Mouse (Mus musculus) gastrocnemius, adult 2 months (tissue): ENCODE data around the gene Cd300lf. TPM values are rescaled to one million over a fixed set of nuclear protein-coding genes. Genes with fewer than 3 reads are reported as not detected.

ENCODE experiments used
- DNase-seq: peaks from one replicate; pipeline ENCODE4 v3.0.0; 2022
- H3K27ac ChIP-seq: fragments of 200-600 bp; 2 replicates; pipeline ENCODE4 v1.8.1; 2022; ENCODE audit warnings: mild to moderate bottlenecking
- H3K4me3 ChIP-seq: fragments of 200-600 bp; 2 replicates; pipeline ENCODE4 v1.8.1; 2022; ENCODE audit warnings: mild to moderate bottlenecking, moderate library complexity
- CTCF ChIP-seq: fragments of 200-600 bp; IDR thresholded peaks from 2 replicates; pipeline ENCODE4 v1.8.1; 2022; ENCODE audit warnings: antibody characterized with exemption, mild to moderate bottlenecking, moderate library complexity
- intact Hi-C: fragments of 180-260 bp; cut with DNase I; formaldehyde crosslinking; loops from one replicate; pipeline ENCODE4 v1.15.1; 2025
- long read RNA-seq, 2 experiments: library from polyadenylated mRNA; stranded (forward); transcript quantifications; one replicate each; pipeline ENCODE4 v2.0.0; 2021
- total RNA-seq, 2 experiments: library from RNA; stranded (reverse); gene quantifications; 2 replicates each; pipeline ENCODE4 v1.2.3; 2021

Cd300lf gene
- total RNA-seq, result under 1 TPM in 1 of 2 experiments, not detected in 1; 0.31 TPM
- long read RNA-seq, experiment 1, result 0 reads
- long read RNA-seq, experiment 2, result 0 reads

DNA sequence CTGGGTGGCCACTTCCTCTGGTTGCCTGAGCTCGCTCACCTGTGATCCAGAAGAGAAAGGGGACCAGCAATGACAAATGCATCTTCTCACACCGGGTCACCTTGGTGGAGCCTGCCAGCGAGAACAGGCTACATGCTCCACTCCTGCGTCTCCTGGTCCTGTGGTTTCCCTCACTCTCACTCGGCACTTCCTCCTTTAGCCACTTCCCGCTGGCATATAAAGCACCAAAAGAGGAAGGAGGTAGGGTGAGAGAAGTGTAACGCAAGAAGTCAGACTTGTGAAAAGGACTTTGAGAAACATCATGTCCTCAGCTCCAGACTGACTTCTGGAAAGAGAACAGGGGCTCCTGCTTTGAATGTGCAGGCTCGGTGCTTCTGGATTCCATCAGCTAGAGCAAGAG is at the start of gene Cd300lf:
Cd300lf (minus strand) TSS at position 193 of the 400 bp plus-strand sequence.
- intact Hi-C loops, result no loop called here
- no peak for TF ChIP-seq CTCF
- no peak for DNase-seq
- no peak within 1 kb of the TSS for H3K27ac ChIP-seq
- H3K4me3 ChIP-seq, result no peak within 1 kb of the TSS

DNA sequence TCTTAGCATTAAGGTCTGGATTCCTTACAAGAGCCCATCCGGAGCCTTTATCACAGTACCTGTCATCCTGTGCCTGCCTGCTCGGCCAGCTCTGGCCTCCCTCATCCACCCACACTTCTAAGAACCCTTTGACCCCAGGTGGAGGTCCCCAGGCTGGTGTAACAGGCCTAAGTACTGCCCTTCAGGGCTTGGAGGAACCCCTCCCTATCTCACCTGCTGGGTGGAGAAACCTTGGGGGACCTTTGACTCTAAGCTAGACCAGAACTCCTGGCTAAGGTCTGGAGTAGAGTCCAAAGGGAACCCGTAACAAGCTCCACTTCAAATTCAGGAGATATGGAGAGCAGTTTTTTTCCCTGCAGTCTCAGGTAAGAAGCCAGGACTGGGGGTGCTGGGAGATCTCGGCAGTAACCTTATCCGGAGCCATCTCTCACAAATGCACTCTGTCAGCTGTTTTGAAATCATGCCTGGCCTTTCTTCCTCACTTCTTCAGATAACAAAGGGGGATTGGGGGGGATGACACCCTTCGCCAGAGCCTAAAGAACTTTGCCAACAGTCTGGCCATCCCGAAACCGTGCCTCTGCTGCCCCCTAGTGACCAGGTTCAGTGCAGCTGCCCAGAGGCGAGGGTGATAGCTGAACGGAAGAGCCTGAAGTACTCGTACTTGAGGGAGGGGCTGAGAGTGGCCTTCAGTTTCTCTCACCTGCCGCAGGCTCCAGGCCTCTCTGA is 48.3 kb upstream of the Cd300lf start:
- intact Hi-C loops, result loop anchor here (1.0 kb wide), 1 partner anchor 21 kb away; no protein-coding TSS in a partner anchor
- Histone ChIP-seq H3K4me3 (no peak overlapping the region), H3K27ac (no peak overlapping the region)
- peak; percentile 86 for DNase-seq
- peak; percentile 94 for TF ChIP-seq CTCF

DNA sequence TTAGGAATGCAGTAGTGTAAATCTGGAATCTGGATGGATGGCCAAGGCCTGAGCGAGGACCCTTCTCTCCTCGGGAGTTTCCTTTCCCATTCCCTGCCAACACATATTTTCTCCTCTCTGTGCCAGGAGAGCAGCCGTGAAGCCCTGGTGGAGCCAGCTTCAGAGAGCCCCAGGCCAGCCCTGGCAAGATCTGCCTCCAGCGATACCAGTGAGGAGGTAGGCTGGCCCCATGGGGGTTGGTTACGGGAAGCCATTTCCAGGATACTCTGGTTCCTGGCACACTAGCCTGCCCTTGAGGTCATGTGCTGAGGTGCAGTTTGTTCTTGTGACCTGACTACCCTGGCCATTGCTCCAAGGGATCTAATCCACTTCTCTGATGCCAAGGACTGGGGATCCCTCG is 46.1 kb upstream of the Cd300lf start:
- DNase-seq, result no peak
- intact Hi-C loops, result no loop called here
- H3K27ac ChIP-seq, result no peak overlapping the region
- no peak for TF ChIP-seq CTCF
- no peak overlapping the region for H3K4me3 ChIP-seq

DNA sequence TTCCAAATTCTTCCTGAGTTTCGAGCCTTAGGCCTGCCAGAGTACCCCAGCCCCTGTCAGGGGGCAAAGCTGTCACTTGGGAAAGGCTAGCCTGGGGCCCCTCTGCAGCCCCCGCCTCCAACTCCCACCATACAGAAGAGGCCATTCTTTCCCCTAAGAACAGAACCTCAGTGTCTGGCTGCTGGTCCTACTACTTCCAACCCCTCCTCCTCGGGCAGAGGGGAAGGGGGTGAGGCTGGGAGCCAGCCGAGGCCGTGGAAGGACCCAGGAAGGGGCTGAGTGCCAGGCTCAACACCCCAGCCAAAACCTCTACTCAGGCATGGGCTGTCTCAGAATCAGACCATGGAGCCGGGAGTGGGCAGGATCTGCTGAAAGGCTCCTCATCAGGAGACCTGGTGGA is 45.4 kb upstream of the Cd300lf start:
- Histone ChIP-seq H3K4me3 (no peak overlapping the region), H3K27ac (0 out of 2 replicates have a peak overlapping the region, but pooled peaks have one; percentile 8)
- no peak for TF ChIP-seq CTCF
- intact Hi-C loops, result no loop called here
- DNase-seq, result no peak

DNA sequence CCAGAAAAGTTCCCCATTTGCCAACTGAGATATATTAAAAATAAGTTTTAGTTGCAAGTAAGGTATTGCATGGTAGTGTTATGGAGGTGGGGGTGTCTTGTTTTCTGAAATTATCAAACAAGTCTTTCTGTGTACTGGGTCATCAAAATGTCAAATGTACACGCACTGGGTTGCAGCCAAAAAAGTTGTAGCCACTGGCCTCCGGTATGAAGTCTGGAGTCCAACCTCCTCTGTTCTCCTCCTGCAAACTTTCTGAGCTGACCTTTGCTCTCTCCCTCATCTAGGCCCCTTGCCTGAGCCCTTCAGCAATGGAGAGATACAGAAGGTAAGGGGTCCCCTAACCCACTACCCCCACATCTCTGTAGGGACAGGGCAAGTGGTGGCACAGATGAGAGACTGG is 45.0 kb upstream of the Cd300lf start:
- no peak for TF ChIP-seq CTCF
- H3K4me3 ChIP-seq, result no peak overlapping the region
- 0 out of 2 replicates have a peak overlapping the region, but pooled peaks have one; percentile 8 for H3K27ac ChIP-seq
- no peak for DNase-seq
- intact Hi-C loops, result no loop called here

DNA sequence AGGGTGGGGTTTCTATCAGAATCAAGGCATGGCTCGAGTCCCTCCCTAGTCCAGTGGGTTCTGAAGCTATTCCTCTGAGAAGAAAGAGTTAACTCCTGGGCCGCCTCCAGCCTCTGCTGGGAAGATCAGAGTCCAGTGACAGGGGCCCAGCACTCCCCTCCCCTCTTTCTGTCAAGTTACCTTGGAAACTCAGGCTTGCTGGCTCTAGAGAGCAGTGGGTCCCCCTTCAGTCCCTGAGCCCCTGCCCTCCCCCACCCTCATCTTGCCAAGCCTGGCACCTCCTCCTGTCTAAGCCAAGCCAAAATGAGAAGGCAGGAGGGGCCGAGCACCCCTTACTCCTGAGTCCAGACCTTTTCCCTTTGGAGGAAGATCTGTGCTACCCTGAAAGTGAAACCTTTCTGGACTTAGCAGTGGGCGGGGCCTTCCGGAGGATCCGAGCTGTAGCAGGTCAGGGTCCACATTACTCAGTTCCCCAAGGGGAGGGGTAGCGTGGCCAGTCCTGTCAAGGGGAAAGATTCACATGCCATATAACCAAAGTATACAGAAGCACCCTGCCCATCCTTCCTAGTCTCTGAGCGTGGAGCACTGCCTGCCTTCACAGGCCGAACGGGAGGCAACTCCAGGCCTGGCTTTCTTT is 43.9 kb upstream of the Cd300lf start:
- H3K27ac ChIP-seq, result peak overlapping the region; percentile 7; the same call in 1 of the 2 replicates
- DNase-seq, result no peak
- intact Hi-C loops, result no loop called here
- H3K4me3 ChIP-seq, result no peak overlapping the region
- TF ChIP-seq CTCF, result no peak

DNA sequence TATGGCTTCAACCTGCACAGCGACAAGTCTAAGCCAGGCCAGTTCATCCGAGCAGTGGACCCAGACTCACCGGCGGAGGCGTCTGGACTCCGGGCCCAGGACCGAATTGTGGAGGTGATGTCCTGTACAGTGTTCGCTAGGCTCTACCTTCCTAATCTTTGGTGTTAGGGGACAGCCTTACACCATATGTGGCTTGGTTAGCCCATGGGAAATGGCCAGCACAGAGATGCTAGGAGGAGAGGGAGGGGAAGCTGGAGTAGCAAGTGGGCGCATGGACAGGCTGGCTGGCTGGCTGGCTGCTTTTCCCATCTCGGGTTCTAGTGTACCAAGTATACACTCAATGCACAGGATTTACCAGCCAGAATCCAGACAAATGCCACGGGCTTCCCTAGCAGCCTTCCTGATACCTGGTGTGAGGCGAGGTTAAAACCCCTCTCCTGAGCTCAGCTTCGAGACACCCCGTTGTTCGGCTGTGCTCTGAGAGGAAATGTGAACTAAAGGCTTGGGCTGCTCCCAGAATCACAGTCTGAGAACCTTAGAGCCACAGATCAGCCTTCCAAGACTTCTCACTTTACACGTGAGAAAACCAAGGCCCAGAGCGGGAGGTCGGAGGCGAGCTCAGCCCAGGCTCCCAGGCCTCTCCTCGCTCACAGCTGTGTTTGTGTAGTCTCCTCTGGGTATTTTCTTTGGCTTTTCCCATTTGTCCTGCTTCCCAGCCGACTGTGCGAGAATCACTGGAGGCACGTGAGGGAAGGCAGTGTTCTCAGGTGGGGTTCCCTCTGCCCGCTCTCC is 42.8 kb upstream of the Cd300lf start:
- H3K27ac ChIP-seq, result peak overlapping the region; percentile 56
- intact Hi-C loops, result no loop called here
- DNase-seq, result no peak
- no peak for TF ChIP-seq CTCF
- no peak overlapping the region for H3K4me3 ChIP-seq

DNA sequence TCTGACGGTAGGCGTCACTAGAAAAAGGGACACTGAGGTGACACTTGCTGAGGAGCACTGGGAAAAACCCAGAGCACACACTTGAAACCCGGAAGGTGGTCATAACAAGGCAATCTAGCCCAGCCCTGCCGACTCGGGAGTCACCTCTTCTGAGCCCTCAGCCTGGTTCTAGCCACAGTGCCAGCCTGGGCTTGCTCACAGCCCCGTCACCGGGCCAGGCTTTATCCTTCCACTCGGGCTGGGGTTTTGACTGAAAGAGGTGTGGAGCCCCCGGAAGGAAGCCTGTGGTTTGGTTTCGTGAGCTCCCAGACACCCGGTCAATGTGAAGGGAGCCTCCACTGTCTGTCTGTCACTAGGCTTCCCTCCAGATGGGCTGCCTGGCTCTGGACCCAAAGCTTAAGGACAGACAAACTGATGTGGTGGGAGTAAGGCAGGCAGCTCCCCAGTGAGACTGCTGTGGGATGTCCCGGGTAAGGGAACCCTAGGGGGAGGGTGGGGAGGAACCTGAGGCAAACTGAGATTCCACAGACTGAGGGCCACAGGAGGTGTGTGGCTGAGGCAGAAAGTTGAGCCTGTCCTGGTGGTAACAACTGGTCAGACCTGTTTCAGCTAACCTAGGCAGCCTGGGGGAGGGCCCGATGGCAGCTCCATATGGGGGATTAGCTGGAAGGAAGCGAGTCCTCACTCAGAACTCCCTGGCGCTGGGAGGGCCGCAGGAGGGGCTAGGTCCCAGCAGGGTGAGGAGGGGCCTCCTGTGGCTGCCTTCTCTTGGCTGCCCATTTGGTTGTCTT is 40.0 kb upstream of the Cd300lf start:
- intact Hi-C loops, result no loop called here
- no peak overlapping the region for H3K4me3 ChIP-seq
- no peak for TF ChIP-seq CTCF
- no peak for DNase-seq
- H3K27ac ChIP-seq, result no peak overlapping the region

DNA sequence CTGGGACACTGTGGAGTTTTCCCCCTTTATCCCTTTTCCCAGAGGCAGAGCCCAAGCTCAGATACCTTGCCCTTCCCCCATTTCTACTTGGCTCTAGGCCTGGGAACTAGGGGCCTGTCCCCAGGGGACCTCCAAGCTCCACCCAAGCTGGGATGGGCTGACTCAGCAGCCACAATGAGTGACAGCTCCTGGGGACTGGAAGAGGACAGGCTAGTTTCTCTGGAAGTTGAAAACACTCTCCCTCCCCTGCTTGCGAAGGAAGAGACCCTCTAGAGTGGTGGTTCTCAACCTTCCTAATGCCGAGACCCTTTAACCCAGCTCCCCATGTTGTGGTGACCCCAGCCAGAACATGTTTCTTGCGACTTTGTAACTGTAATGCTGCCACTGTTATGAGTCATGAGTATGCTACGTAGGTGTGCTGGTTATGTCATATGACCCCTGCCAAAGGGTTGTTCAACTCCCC is 39.1 kb upstream of the Cd300lf start:
- intact Hi-C loops, result no loop called here
- DNase-seq, result no peak
- H3K27ac ChIP-seq, result no peak overlapping the region

DNA sequence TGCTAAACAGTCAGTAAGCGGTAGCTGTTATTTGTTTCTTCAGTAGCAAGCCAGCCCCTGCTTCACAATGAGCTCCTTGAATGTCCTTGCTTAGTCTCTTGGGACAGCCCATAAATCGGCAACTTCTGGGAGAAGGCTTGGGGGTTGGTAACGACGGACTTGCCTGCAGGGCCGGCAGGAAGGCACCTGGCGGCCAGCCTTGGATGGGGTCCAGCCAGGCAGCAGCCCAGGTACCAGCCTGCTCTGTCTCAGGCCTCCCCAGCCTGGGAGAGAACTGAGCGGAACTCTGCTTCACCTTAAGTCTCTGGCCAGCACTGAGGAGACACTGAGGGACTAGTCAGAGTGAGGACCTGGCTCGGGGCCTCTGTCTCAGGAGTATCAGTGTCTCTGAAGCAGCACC is 37.3 kb upstream of the Cd300lf start:
- DNase-seq, result no peak
- Histone ChIP-seq H3K27ac (no peak overlapping the region), H3K4me3 (no peak overlapping the region)
- intact Hi-C loops, result no loop called here
- TF ChIP-seq CTCF, result no peak

More for the DNA sequence above, 39.1 kb upstream of the Cd300lf start:
- H3K4me3 ChIP-seq, result no peak overlapping the region
- no peak for TF ChIP-seq CTCF

DNA sequence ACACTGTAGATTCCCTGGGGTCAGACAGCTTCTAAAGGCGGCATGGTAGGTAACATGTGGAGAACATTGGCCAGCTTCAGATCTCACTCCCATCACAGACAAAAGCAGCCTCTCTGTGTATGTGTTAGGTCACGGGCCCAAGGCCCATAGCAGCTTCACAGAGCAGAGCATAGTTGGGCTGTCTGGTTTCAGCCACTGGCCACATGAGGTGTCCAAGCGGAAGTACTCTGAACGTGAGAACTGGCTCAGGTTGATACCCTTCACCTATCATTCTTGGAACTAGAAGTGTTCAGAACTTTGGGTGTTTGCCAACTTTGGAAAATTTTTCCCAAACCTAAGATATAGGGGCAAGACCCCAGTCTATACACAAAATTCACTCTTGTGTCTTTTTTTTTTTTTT is 35.6 kb upstream of the Cd300lf start:
- TF ChIP-seq CTCF, result no peak
- intact Hi-C loops, result no loop called here
- Histone ChIP-seq H3K27ac (no peak overlapping the region), H3K4me3 (no peak overlapping the region)
- no peak for DNase-seq

DNA sequence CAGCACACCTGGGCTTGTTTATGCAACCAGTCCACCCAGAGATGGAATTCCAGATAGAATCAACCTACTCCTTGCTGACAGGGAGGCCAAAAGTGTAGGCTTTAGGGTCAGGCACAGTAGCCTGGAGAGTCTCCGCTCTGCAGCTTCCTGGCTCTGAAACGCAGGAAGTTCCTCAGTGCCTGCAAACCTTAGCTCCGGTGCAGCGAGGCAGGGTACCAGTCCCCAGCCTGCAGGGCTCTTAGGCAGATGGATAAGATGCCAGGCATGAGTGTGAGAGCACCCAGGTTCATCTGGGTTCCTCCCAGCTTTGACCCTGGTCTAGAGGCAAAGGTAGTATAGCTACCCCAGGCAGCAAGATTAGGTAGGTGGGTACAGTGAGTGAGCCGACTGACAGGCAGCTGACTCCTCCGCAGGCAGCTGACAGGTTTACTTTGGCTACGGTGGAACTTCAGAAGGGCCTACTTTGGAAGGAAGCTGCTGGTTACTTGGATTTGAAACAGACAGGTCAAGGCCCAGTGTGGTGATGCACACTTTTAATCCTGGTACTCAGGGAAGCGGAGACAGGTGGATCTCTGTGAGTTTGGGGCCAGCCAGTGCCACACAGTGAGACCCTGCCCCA is 33.9 kb upstream of the Cd300lf start:
- Histone ChIP-seq H3K4me3 (no peak overlapping the region), H3K27ac (no peak overlapping the region)
- TF ChIP-seq CTCF, result no peak
- intact Hi-C loops, result no loop called here
- peak; percentile 7 for DNase-seq
